Mouse (Mus musculus): Measurements from ENCODE around the gene Ccdc12.

Gene Ccdc12

GRCm38 (mm10) chr9:110649775-110650174 lies 6.5 kb upstream of the Ccdc12 start:
- no peak for DNase-seq

DNA sequence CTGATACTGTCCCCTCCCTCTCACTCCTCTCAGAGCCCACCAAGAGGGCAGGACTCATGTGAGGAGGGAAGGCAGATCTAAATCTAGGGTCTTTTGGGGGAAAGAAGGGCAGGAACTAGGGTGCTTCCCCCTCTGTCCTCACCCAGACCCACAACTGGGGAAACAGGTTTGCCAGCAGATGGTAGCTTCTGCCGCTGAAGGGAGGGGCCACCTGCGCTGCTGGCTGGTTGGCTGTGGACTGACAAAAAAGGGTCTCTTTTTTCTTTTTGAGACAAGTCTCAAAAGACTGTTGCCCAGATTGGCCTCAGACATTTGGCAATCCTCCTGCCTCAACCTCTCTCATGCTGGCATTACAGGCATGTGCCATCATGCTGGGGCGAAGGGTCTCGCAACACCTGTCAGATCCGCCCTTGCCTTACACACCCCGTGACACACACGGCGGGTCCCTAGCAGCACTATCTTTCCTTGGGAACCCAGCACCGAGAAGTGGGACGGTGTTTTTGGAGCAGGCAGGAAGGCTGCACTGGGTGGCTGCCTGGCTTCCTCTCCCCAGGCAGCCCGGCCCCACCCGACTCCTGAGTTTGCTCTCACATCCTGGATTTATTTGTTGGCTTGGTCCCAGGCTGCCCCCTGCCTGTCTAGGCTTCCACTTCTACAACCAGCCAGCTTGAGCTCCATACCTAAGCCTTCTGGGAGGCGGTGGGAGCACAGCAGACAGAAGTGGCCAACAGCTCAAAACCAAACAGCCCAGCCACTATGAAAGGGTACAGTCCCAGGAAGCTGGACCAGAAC lies 4.2 kb upstream of the Ccdc12 start:
- peak in 1 of 2 experiments; percentile 64 for DNase-seq

DNA sequence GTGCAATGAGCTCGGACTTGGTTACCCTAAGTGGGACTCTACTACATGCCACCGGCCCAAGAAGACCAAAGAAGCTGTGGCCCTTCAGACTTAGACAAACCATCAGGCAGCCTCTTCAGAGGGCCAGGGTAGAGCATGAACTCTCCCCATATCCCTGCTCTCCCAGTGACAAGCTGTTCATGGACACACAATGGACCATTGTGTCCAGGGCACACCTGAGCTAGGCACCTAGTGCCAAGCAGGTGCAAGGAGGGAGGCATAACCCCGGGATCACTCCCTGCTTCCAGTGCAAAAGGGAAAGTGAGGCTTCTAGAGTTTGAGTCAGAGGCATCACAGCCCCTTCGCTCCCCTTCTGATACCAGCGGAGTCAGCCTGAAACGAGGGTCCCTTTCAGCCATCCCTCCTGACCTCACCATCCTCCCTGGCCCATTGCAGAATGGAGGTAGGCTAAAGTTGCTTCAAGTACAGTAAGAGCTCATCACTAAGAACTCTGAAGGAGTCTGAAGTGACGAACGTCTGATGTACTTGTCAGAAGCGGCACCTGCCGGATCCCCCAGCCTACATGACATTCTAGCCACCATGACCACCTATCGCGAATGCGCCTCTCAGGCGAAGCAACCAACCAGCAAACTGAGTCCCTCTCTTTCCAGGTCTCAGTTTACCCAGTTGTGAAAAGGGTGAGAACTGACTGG lies 3.2 kb upstream of the Ccdc12 start:
- DNase-seq: no peak

- DNase-seq: peak; percentile 98 to 99
Measured at GRCm38 (mm10) chr9:110653655-110654461, 2.4 kb upstream of the Ccdc12 start, which contains the start of gene Nbeal2. Nbeal2 (minus strand) TSS chr9:110654161.

DNA sequence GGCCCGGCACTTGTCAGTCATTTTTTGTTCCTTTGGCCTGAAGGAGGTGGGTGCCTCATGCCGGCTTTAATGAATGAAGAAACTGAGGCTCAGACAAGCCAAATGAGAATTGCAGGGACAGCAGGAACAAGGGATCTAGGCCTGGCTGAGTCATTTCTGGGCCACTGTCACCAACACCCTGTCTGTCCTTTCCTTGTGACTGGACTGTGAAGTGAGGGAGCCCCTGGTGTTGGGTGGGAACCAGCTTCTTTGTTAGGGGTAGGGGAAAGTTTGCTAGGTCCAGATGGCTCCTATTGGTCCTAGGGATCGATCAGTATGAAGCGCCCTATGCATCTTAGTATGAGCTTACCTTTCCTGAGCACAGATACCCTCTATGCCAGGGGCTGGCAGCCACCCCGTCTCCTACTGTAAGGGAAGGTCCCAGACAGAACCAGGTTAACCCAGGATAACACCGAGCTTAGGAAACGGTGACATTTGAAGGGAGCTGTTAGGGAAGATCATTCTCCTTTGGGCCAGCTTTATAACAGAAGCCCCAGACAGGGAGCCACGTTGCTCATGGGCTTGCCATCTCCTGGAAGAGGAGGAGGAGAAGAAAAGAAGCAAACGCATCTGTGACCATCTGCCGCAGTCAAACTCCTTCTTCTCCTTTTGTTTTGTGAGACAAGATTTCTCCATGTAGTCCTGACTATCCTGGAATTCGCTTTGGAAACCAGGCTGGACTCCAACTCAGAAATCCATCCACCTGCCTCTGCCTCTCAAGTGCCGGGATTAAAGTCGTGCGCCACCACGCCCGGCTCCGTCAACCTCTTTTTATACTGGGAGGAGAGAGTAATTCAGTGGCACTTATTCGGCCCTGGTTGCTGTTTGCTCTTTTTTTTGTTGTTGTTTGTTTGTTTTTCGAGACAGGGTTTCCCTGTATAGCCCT lies 1.3 kb upstream of the Ccdc12 start:
- no peak for DNase-seq

DNA sequence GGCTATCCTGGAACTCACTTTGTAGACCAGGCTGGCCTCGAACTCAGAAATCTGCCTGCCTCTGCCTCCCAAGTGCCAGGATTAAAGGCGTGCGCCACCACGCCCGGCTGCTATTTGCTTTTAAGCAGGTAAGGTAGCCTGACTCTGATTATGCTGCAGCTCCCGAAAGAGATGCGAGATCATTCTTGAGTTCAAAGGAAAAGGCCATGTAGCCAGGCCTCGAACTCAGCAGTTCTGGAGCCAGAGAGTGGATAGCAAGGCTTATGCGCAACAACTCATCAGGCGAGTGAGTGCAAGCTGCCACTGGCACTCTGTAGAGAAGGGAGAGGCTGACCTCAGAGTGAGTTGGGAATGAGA lies 674 bp upstream of the Ccdc12 start:
- DNase-seq: no peak

- peak; percentile 86 to 89 for DNase-seq
Measured at GRCm38 (mm10) chr9:110657474-110658078, 1.3 kb downstream of the Ccdc12 start.

- no peak for DNase-seq
Measured at GRCm38 (mm10) chr9:110659521-110659920, 3.2 kb downstream of the Ccdc12 start.

- DNase-seq: no peak
Measured at GRCm38 (mm10) chr9:110660208-110660607, 3.9 kb downstream of the Ccdc12 start.

- no peak for DNase-seq
Measured at GRCm38 (mm10) chr9:110660856-110661612, 4.7 kb downstream of the Ccdc12 start.

DNA sequence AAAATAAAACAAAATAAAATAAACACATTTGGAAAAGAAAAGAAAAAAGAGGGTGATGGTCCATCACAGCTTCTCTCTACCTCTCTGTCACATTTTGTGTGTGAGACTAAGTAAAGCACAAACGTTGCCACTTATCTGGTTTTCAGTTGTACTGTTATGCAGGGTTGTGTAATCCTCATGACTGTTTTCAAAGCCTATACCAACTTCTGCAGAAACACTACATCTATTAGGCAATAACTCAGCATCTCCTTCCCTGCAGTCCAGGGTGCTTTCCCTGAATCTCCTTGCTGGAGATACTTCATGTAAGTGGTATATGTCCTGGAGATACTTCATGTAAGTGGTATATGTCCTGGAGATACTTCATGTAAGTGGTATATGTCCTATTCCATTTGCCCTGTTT lies 6.5 kb downstream of the Ccdc12 start:
- DNase-seq: no peak

- DNase-seq: peak in 1 of 2 experiments; percentile 35
Measured at GRCm38 (mm10) chr9:110665912-110666311, 9.6 kb downstream of the Ccdc12 start.

DNA sequence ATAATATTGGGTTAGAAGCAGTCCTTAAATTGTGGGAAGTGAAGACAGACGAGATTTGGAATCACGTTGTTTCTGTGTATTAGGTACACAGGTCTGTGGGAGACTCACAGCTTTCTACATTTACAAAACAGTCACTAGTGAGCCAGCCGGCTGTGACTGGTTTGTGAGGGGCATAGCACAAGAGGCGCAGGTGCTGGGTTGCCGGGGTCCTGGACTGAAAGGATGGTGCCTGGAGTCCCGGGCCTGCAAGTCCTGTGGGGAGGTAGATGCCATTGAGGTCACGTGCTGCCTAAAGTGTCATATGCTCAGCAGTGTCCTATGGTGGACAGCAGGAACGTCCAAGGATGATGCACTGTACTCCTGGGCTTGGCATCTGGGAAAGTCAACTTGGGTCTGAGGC lies 10.1 kb downstream of the Ccdc12 start:
- DNase-seq: no peak

GRCm38 (mm10) chr9:110667219-110667836 lies 11.0 kb downstream of the Ccdc12 start:
- no peak for DNase-seq

GRCm38 (mm10) chr9:110668601-110669293 lies 12.4 kb downstream of the Ccdc12 start:
- no peak for DNase-seq

DNA sequence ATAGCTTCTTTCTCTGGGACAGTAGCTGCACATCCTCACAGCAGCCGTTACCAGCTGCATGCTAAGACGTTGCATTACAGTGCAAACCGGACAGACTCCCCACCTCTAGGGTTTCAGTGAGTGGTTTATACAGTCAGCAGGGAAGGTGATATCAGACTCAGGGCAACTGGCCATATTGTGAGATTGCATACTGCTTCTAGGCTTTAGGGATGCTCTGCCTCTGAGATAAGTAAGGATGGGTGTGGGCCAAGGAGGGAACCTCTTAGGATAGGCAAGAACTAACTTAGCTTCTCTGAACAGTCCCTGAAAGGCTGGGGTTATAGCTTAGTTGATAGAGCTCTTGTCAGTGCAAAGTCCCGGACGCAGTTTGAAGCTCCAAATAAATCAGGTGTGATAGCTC lies 13.5 kb downstream of the Ccdc12 start:
- no peak for DNase-seq

GRCm38 (mm10) chr9:110672462-110673106 lies 16.3 kb downstream of the Ccdc12 start:
- peak in 1 of 2 experiments; percentile 73 for DNase-seq

GRCm38 (mm10) chr9:110673107-110673752 lies 16.9 kb downstream of the Ccdc12 start:
- no peak for DNase-seq

DNA sequence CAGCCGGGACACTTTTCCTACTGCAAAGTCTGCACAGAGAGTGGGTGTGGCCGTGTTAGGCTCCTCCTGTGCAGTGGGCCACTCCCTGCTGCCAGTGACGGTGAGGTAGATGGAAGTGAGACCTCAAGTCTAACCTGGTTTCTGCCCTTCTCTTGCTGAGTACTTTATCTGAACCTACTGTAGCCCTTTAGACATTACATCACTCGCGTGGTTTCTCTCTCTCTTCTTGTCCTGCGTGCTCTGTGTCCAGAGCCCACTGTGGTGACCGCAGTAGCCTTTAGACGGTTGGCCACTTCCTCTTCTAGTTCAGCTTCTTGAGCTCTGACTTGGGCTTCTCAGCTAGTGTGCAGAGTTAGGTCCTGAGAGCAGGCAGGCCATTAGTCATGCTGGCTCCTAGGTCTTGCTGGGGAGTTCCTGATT lies 20.2 kb downstream of the Ccdc12 start:
- DNase-seq: no peak

Data from kidney, adult 8-10 months (tissue).